Mouse (Mus musculus) lung, embryonic 14.5 days (tissue): ENCODE measurements around the gene Shisa5. TPM values are rescaled to one million over a fixed set of nuclear protein-coding genes. Genes with fewer than 3 reads are reported as not detected.

ENCODE experiments used
- ATAC-seq: fragments of 200-750 bp; cut with Nextera tagmentation; 2 replicates; pipeline ENCODE4 v1.8.0; 2017; ENCODE audit warnings: mild to moderate bottlenecking, moderate TSS enrichment, moderate library complexity; ENCODE audit not compliant: insufficient read depth
- DNase-seq: peaks from one replicate; pipeline ENCODE4 v3.0.0-alpha.2; 2015
- H3K27ac ChIP-seq: fragments of 300-500 bp; sonication (generic); 2 replicates; pipeline ENCODE4 v1.5.1; 2014; ENCODE audit warnings: low read depth, mild to moderate bottlenecking, moderate library complexity
- H3K27me3 ChIP-seq: fragments of 300-500 bp; sonication (generic); 2 replicates; pipeline ENCODE4 v1.6.1; 2014; ENCODE audit warnings: low read length, control low read depth; ENCODE audit not compliant: insufficient read depth
- H3K36me3 ChIP-seq: fragments of 300-500 bp; sonication (generic); 2 replicates; pipeline ENCODE4 v1.6.1; 2014; ENCODE audit warnings: control low read depth; ENCODE audit not compliant: insufficient read depth
- H3K4me1 ChIP-seq: fragments of 300-500 bp; sonication (generic); 2 replicates; pipeline ENCODE4 v1.6.1; 2014; ENCODE audit warnings: antibody characterized with exemption, control low read depth; ENCODE audit not compliant: insufficient read depth
- H3K4me2 ChIP-seq: fragments of 300-500 bp; sonication (generic); 2 replicates; pipeline ENCODE4 v1.6.1; 2014; ENCODE audit warnings: mild to moderate bottlenecking
- H3K4me3 ChIP-seq: fragments of 300-500 bp; sonication (generic); 2 replicates; pipeline ENCODE4 v1.5.1; 2014; ENCODE audit warnings: low read depth, low read length
- H3K9ac ChIP-seq: fragments of 300-500 bp; sonication (generic); 2 replicates; pipeline ENCODE4 v1.6.1; 2014
- H3K9me3 ChIP-seq: fragments of 300-500 bp; sonication (generic); 2 replicates; pipeline ENCODE4 v1.6.1; 2016; ENCODE audit warnings: low read depth, low read length, control low read depth
- CTCF ChIP-seq: IDR thresholded peaks from 2 replicates; pipeline ENCODE4 v1.5.1; 2016; ENCODE audit warnings: antibody characterized with exemption, low read depth
- WGBS: fragments of 180-500 bp; shearing (Covaris S2); extraction: QIAGEN DNeasy Blood & Tissue Kit; methylation state at CpG from one replicate; pipeline ENCODE4 v1.1.7; 2014; 5-methylcytosine and 5-hydroxymethylcytosine counted together
- polyA plus RNA-seq: library from polyadenylated mRNA; unstranded; fragments of >200 nt; fragmentation: Nextera tagmentation; extraction: Ambion mirVana; gene quantifications from 2 replicates; pipeline ENCODE4 v1.2.1, GENCODE M21; 2014

The Shisa5 gene
- polyA plus RNA-seq, 1 experiment from 2014 or later: 56.6 TPM

DNA sequence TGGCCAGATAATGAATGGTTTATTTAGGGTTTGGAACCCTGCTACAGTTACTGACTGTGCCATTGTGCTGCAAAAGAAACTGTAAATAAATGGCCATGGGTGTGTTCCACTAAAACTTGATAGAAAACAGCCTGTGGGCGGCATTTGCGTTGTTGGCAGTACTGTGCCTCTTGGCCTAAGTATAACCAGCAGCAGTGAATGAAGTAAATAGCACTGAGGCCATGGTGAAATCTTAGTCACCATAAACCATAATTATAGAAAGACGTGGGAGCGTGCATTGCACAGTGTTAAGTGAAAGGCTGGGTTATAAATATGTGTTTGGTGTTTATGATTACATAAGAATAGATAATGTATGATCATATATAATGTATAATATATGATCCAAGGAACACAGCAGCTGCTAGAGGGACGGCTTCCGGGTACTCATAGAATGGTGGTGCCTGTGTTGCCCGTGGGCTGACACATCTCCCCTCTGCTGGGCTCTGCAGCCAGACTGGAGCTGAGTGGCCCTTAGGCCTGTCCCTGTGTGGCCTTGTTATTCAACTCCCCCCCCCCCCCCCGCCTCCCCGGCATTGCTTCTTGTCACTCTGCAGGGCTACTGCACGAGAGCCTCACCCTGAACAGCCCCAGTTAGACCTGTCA lies 29.2 kb upstream of the Shisa5 start:
- no peaks in the 10 kb centered on the region for H3K4me1 ChIP-seq
- ATAC-seq (no peak), DNase-seq (no peak)
- no peak overlapping the region for H3K4me2 ChIP-seq
- TF ChIP-seq CTCF: no peak
- 0 out of 2 replicates have a peak, but pooled peaks cover 7% of the 10 kb centered on the region for H3K36me3 ChIP-seq
- WGBS: 69% methylated on average over 8 of the region's 10 CpGs
- no peak overlapping the region for H3K27ac ChIP-seq
- no peak overlapping the region for H3K9ac ChIP-seq
- no peaks in the 10 kb centered on the region for H3K9me3 ChIP-seq
- no peaks in the 10 kb centered on the region for H3K27me3 ChIP-seq
- H3K4me3 ChIP-seq: no peak overlapping the region

DNA sequence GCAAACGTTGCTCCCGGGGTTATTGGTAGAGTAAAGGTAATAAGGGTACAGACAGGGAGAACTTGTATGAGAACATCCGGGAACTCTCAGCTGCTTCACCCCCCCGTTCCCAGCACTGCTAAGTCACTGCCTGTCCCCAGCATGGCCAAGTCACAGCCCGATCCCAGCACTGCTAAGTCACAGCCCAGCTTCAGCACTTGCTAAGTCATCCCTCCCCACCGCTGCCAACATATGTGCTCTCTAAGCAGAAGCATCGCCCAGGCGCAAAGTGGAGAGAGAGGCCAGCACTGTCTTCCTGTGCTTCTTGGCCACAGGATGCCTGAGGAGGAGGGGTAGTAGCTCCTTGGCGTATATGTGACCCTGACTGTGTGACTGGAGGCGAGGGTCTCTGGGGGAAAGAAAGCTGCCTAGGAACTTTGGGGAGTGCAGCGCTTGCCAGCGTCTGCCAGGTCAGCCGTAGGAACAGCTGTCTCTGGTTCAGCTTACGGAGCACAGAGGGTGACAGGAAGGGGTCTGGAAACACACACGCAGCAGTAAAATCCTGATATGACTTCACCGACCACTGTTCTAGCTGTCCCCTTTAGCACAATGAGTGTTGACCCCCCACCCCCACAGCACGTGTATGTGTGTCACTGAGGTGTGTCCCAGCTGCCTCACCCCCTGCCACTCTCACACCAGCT lies 28.6 kb upstream of the Shisa5 start:
- Histone ChIP-seq H3K27ac (no peak overlapping the region), H3K9me3 (no peaks in the 10 kb centered on the region), H3K4me1 (no peaks in the 10 kb centered on the region), H3K27me3 (no peaks in the 10 kb centered on the region), H3K36me3 (0 out of 2 replicates have a peak, but pooled peaks cover 7% of the 10 kb centered on the region), H3K9ac (no peak overlapping the region), H3K4me2 (no peak overlapping the region), H3K4me3 (no peak overlapping the region)
- DNase-seq (peak; percentile 39), ATAC-seq (peak; percentile 49; the same call in 1 of the 2 replicates)
- 36% methylated on average over 17 of the region's 17 CpGs for WGBS
- no peak for TF ChIP-seq CTCF

DNA sequence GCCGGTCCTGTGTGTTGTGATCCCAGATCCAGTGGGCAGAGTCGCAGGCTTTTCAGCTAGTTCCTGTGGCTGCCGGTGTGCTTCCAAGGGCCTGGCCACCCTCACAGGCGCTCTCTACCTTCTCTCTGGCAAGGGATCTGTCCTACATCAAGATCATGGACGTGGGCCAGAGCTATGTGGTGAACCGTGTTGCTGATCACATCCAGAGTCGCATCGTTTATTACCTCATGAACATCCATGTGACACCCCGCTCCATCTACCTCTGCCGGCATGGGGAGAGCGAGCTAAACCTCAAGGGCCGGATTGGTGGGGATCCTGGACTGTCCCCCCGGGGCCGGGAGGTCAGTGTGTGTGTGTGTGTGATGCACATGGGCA lies 28.1 kb upstream of the Shisa5 start:
- H3K9ac ChIP-seq: no peak overlapping the region
- ATAC-seq: no peak
- DNase-seq: no peak

DNA sequence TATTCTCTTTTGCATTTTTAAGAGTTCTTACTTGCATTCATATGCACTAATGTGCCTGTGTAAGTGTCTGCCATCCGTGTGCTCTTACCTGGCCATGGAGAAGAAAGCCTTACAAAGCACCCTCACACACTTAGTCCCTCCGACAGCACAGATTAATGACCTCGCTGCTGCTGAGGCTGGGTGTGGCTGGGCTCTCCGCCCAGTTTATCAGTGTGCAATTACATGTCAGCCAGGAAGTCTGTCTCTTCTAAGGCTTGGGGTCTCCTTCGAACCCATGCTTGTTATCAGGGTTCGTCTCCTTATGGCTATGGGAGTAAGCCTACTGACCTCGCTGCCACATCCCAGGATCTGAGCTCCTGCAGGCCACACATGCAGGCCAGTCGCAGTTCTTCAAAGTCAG lies 23.0 kb upstream of the Shisa5 start:
- WGBS: 50% methylated on average over 8 of the region's 8 CpGs
- Histone ChIP-seq H3K27me3 (no peaks in the 10 kb centered on the region), H3K4me1 (no peaks in the 10 kb centered on the region), H3K4me2 (no peak overlapping the region), H3K9ac (no peak overlapping the region), H3K4me3 (no peak overlapping the region), H3K9me3 (no peaks in the 10 kb centered on the region), H3K36me3 (0 out of 2 replicates have a peak, but pooled peaks cover 1% of the 10 kb centered on the region), H3K27ac (no peak overlapping the region)
- DNase-seq: no peak
- no peak for TF ChIP-seq CTCF
- ATAC-seq: no peak

More for the DNA sequence above, 28.1 kb upstream of the Shisa5 start:
- Histone ChIP-seq H3K9me3 (no peaks in the 10 kb centered on the region), H3K4me3 (no peak overlapping the region), H3K4me1 (no peaks in the 10 kb centered on the region), H3K36me3 (0 out of 2 replicates have a peak, but pooled peaks cover 7% of the 10 kb centered on the region), H3K4me2 (no peak overlapping the region), H3K27me3 (no peaks in the 10 kb centered on the region), H3K27ac (no peak overlapping the region)
- TF ChIP-seq CTCF: no peak
- WGBS: 79% methylated on average over 14 of the region's 14 CpGs

DNA sequence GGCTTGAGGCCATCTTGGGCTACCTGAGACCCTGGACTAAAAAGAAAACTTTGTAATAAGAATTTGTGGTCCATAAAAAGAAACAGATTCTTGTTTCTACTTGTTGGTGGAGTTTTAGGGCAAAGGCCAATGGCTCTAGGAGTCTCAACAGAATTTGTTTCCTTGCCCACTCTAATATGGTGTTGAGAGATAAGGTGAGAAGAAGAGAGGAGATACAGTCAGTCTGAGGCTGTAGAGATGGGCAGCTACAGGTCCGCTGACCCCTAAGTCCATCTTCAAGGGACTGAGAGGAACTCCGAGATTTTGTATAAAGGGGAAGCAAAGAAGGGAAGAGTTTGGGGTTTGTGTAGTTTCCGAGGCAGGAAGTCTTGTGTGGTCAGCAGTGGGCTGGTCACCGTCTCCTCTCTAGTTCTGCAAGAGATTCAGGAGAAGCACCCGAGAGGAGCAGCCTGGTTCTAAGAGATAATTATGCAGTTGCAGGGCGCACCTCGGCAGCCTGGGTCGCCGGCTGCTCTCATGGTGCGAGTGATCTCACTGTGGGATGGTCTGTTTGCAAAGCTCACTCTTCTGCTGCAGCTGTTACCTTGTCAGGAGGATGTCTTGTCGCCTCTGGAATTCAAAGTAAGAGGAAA lies 21.3 kb upstream of the Shisa5 start:
- H3K4me3 ChIP-seq: no peak overlapping the region
- TF ChIP-seq CTCF: no peak
- no peaks in the 10 kb centered on the region for H3K9me3 ChIP-seq
- no peaks in the 10 kb centered on the region for H3K27me3 ChIP-seq
- no peaks in the 10 kb centered on the region for H3K36me3 ChIP-seq
- ATAC-seq: no peak
- H3K9ac ChIP-seq: no peak overlapping the region
- WGBS: 46% methylated on average over 11 of the region's 11 CpGs
- H3K4me2 ChIP-seq: no peak overlapping the region
- H3K4me1 ChIP-seq: no peaks in the 10 kb centered on the region
- no peak overlapping the region for H3K27ac ChIP-seq
- DNase-seq: no peak

DNA sequence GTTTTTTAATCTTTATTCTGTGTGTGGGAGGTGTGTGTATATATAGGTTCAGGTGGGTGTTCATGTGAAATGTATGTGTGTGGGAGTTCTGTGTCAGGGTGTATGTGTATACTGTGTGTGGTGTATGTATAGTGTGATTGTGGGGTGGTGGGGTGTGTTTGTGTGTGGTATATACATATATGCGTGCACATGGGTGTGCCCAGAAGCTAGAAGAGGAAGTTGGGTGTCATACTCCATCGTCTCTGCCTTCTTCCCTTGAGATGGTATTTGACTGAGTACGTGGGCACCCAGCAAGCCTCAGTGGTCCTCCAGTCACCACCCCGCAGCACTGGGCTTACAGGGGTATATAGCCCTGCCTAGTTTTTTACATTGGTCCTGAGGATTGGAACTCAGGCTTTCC lies 16.9 kb upstream of the Shisa5 start:
- WGBS: 88% methylated on average over 4 of the region's 4 CpGs

DNA sequence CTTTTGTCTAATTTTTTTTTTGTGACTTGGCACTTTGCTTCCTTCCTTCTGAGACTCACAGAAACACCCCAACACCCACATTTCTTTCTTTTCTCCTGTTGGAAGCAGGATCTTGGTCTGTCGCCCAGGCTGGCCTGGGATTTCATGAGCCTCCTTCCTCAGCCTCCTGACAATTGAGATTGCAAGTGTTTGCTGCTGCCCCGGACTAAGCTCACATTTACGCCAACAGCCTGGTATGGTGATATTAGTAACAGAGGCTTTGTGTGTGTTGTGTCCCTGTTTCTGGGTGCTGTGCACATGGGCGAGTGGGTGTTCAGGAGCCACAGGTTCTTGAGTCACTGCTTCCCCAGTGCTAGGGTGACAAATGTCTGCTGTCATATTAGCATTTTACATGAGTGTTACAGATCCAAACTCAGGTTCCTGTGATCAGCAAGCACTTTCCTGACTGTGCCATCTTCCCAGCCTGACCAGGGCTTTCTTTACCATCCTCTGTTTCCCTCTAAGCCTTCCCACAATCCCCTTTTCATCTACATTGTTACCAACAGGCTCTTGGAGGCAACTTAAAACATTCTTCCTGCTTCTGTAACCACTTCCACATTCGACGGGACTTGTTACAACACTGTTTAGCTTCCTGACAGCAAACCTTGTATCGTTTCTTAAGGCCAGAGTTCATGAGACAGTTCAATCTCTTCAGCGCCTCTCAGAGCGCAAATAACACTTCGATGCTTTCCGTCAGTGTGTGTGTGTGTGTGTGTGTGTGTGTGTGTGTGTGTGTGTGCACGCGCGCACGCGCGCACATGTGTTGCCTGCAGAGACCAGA lies 15.3 kb upstream of the Shisa5 start:
- TF ChIP-seq CTCF: no peak
- WGBS: 74% methylated on average over 17 of the region's 17 CpGs
- ATAC-seq (no peak), DNase-seq (no peak)
- Histone ChIP-seq H3K36me3 (no peaks in the 10 kb centered on the region), H3K27me3 (no peaks in the 10 kb centered on the region), H3K27ac (no peak overlapping the region), H3K9ac (no peak overlapping the region), H3K4me3 (no peak overlapping the region), H3K4me2 (no peak overlapping the region), H3K9me3 (no peaks in the 10 kb centered on the region), H3K4me1 (no peaks in the 10 kb centered on the region)

More for the DNA sequence above, 16.9 kb upstream of the Shisa5 start:
- no peak overlapping the region for H3K27ac ChIP-seq
- H3K36me3 ChIP-seq: no peaks in the 10 kb centered on the region
- no peak for TF ChIP-seq CTCF
- no peaks in the 10 kb centered on the region for H3K27me3 ChIP-seq
- no peak overlapping the region for H3K4me2 ChIP-seq
- DNase-seq: no peak
- no peak overlapping the region for H3K9ac ChIP-seq
- H3K4me3 ChIP-seq: no peak overlapping the region
- H3K9me3 ChIP-seq: no peaks in the 10 kb centered on the region
- ATAC-seq: no peak
- no peaks in the 10 kb centered on the region for H3K4me1 ChIP-seq
